Mouse (Mus musculus) liver, embryonic 16.5 days (tissue): ENCODE data around the gene Pfdn5. TPM values are rescaled to one million over a fixed set of nuclear protein-coding genes. Genes with fewer than 3 reads are reported as not detected.
A peak's percentile ranks its signal among the peaks of the same experiment; 100 is the strongest.

Experiments
- ATAC-seq: fragments of 200-750 bp; cut with Nextera tagmentation; 2 replicates; pipeline ENCODE4 v1.8.0; 2017; ENCODE audit warnings: low read depth, mild to moderate bottlenecking, moderate number of reproducible peaks, moderate library complexity
- H3K27ac ChIP-seq: fragments of 300-500 bp; sonication (generic); 2 replicates; pipeline ENCODE4 v1.5.1; 2014; ENCODE audit warnings: mild to moderate bottlenecking, low read length
- H3K27me3 ChIP-seq: fragments of 300-500 bp; sonication (generic); 2 replicates; pipeline ENCODE4 v1.6.1; 2014; ENCODE audit warnings: low read depth, low read length, mixed read lengths; ENCODE audit not compliant: control insufficient read depth, insufficient read depth
- H3K36me3 ChIP-seq: fragments of 300-500 bp; sonication (generic); 2 replicates; pipeline ENCODE4 v1.6.1; 2014; ENCODE audit warnings: mild to moderate bottlenecking; ENCODE audit not compliant: control insufficient read depth, insufficient read depth
- H3K4me1 ChIP-seq: fragments of 300-500 bp; sonication (generic); 2 replicates; pipeline ENCODE4 v1.6.1; 2014; ENCODE audit warnings: low read depth, low read length, mixed read lengths; ENCODE audit not compliant: control insufficient read depth
- H3K4me2 ChIP-seq: fragments of 300-500 bp; sonication (generic); 2 replicates; pipeline ENCODE4 v1.6.1; 2014; ENCODE audit warnings: low read depth, low read length, mixed read lengths
- H3K4me3 ChIP-seq: fragments of 300-500 bp; sonication (generic); 2 replicates; pipeline ENCODE4 v1.5.1; 2014; ENCODE audit warnings: low read depth, mild to moderate bottlenecking, low read length
- H3K9ac ChIP-seq: fragments of 300-500 bp; sonication (generic); 2 replicates; pipeline ENCODE4 v1.6.1; 2014; ENCODE audit warnings: low read depth, low read length
- H3K9me3 ChIP-seq: fragments of 300-500 bp; sonication (generic); replicated peaks from 2 replicates; pipeline ENCODE4 v1.6.1; 2016; ENCODE audit warnings: low read length; ENCODE audit not compliant: control insufficient read depth
- WGBS: fragments of 180-500 bp; shearing (Covaris S2); extraction: QIAGEN DNeasy Blood & Tissue Kit; methylation state at CpG from one replicate; pipeline ENCODE4 v1.1.7; 2014; ENCODE audit not compliant: insufficient replicate concordance; 5-methylcytosine and 5-hydroxymethylcytosine counted together
- polyA plus RNA-seq: library from polyadenylated mRNA; unstranded; fragments of >200 nt; fragmentation: Nextera tagmentation; extraction: Ambion mirVana; gene quantifications from 2 replicates; pipeline ENCODE4 v1.2.1, GENCODE M21; 2015

The Pfdn5 gene
- polyA plus RNA-seq, 1 experiment from 2014 or later: 107 TPM

GRCm38 (mm10) chr15:102358126-102358525 lies 32.2 kb downstream of the Pfdn5 start:
- Histone ChIP-seq H3K9me3 (no peaks in the 10 kb centered on the region), H3K9ac (no peak overlapping the region), H3K4me3 (no peak overlapping the region), H3K27ac (no peak overlapping the region), H3K4me2 (no peak overlapping the region), H3K27me3 (peaks cover 75% of the 10 kb centered on the region), H3K36me3 (no peaks in the 10 kb centered on the region), H3K4me1 (peaks cover 15% of the 10 kb centered on the region)
- ATAC-seq: no peak
- WGBS: 2% methylated on average over 25 of the region's 25 CpGs

GRCm38 (mm10) chr15:102358834-102359233 lies 32.9 kb downstream of the Pfdn5 start:
- H3K4me1 ChIP-seq: peaks cover 15% of the 10 kb centered on the region
- no peak for ATAC-seq
- H3K4me2 ChIP-seq: no peak overlapping the region
- peaks cover 77% of the 10 kb centered on the region for H3K27me3 ChIP-seq
- no peaks in the 10 kb centered on the region for H3K9me3 ChIP-seq
- WGBS: 33% methylated on average over 5 of the region's 5 CpGs
- H3K9ac ChIP-seq: no peak overlapping the region
- H3K36me3 ChIP-seq: no peaks in the 10 kb centered on the region
- no peak overlapping the region for H3K27ac ChIP-seq
- H3K4me3 ChIP-seq: no peak overlapping the region

GRCm38 (mm10) chr15:102362648-102363047 lies 36.7 kb downstream of the Pfdn5 start:
- Histone ChIP-seq H3K9me3 (no peaks in the 10 kb centered on the region), H3K9ac (no peak overlapping the region), H3K27ac (no peak overlapping the region), H3K4me2 (peak overlapping the region; percentile 17; the same call in 1 of the 2 replicates), H3K4me1 (peaks cover 3% of the 10 kb centered on the region; the same call in 1 of the 2 replicates), H3K27me3 (peaks cover 71% of the 10 kb centered on the region), H3K4me3 (no peak overlapping the region), H3K36me3 (no peaks in the 10 kb centered on the region)
- no peak for ATAC-seq
- WGBS: 6% methylated on average over 13 of the region's 14 CpGs

GRCm38 (mm10) chr15:102364678-102365077 lies 38.8 kb downstream of the Pfdn5 start:
- Histone ChIP-seq H3K36me3 (no peaks in the 10 kb centered on the region), H3K27ac (no peak overlapping the region), H3K4me3 (no peak overlapping the region), H3K9ac (no peak overlapping the region), H3K4me2 (no peak overlapping the region), H3K9me3 (no peaks in the 10 kb centered on the region), H3K4me1 (no peaks in the 10 kb centered on the region), H3K27me3 (peaks cover 62% of the 10 kb centered on the region)
- ATAC-seq: no peak
- WGBS: 63% methylated on average over 1 of the region's 1 CpGs

- Histone ChIP-seq H3K9me3 (no peaks in the 10 kb centered on the region), H3K36me3 (no peaks in the 10 kb centered on the region), H3K4me1 (no peaks in the 10 kb centered on the region), H3K9ac (no peak overlapping the region), H3K4me2 (no peak overlapping the region), H3K27ac (no peak overlapping the region), H3K27me3 (peaks cover 73% of the 10 kb centered on the region), H3K4me3 (no peak overlapping the region)
- no peak for ATAC-seq
- 15% methylated on average over 7 of the region's 7 CpGs for WGBS
Observed at GRCm38 (mm10) chr15:102366238-102366637, 40.3 kb downstream of the Pfdn5 start.

GRCm38 (mm10) chr15:102366733-102367344 lies 40.9 kb downstream of the Pfdn5 start, which contains the start of gene Sp7:
Gene Sp7 (minus strand): TSS chr15:102367182.
- no peak within 1 kb of the TSS for H3K9ac ChIP-seq
- no peaks in the 10 kb centered on the region for H3K9me3 ChIP-seq
- ATAC-seq: no peak
- no peak within 1 kb of the TSS for H3K4me3 ChIP-seq
- H3K4me1 ChIP-seq: no peaks in the 10 kb centered on the region
- peaks cover 77% of the 10 kb centered on the region for H3K27me3 ChIP-seq
- no peaks in the 10 kb centered on the region for H3K36me3 ChIP-seq
- H3K27ac ChIP-seq: no peak within 1 kb of the TSS
- WGBS: 8% methylated on average over 15 of the region's 15 CpGs
- H3K4me2 ChIP-seq: no peak within 1 kb of the TSS

GRCm38 (mm10) chr15:102369972-102370371 lies 44.1 kb downstream of the Pfdn5 start:
- Histone ChIP-seq H3K27ac (no peak overlapping the region), H3K9me3 (no peaks in the 10 kb centered on the region), H3K36me3 (no peaks in the 10 kb centered on the region), H3K27me3 (peaks cover 58% of the 10 kb centered on the region), H3K9ac (no peak overlapping the region), H3K4me1 (no peaks in the 10 kb centered on the region), H3K4me2 (no peak overlapping the region), H3K4me3 (no peak overlapping the region)
- ATAC-seq: no peak
- 15% methylated on average over 13 of the region's 13 CpGs for WGBS

GRCm38 (mm10) chr15:102370727-102371126 lies 44.8 kb downstream of the Pfdn5 start:
- H3K4me3 ChIP-seq: no peak overlapping the region
- no peak for ATAC-seq
- no peaks in the 10 kb centered on the region for H3K4me1 ChIP-seq
- 12% methylated on average over 10 of the region's 10 CpGs for WGBS
- no peaks in the 10 kb centered on the region for H3K9me3 ChIP-seq
- no peak overlapping the region for H3K4me2 ChIP-seq
- H3K36me3 ChIP-seq: no peaks in the 10 kb centered on the region
- no peak overlapping the region for H3K27ac ChIP-seq
- no peak overlapping the region for H3K9ac ChIP-seq
- peaks cover 53% of the 10 kb centered on the region for H3K27me3 ChIP-seq

GRCm38 (mm10) chr15:102376453-102377162 lies 50.7 kb downstream of the Pfdn5 start:
- no peaks in the 10 kb centered on the region for H3K36me3 ChIP-seq
- H3K9ac ChIP-seq: peak overlapping the region; percentile 55
- H3K27me3 ChIP-seq: peaks cover 8% of the 10 kb centered on the region
- ATAC-seq: peak; percentile 88
- no peak overlapping the region for H3K27ac ChIP-seq
- H3K4me3 ChIP-seq: peak overlapping the region; percentile 63
- peaks cover 21% of the 10 kb centered on the region for H3K4me1 ChIP-seq
- peak overlapping the region; percentile 95 for H3K4me2 ChIP-seq
- under 1% methylated on average over 42 of the region's 43 CpGs for WGBS
- H3K9me3 ChIP-seq: no peaks in the 10 kb centered on the region
